Mouse (Mus musculus) lung, postnatal 0 days (tissue): ENCODE data around the gene Cldn11.

Source experiments
- CTCF ChIP-seq: IDR thresholded peaks from 2 replicates; pipeline ENCODE4 v1.5.1; 2016; ENCODE audit warnings: antibody characterized with exemption, mild to moderate bottlenecking
- EP300 ChIP-seq: IDR thresholded peaks from 2 replicates; pipeline ENCODE4 v1.6.1; 2016; ENCODE audit warnings: antibody characterized with exemption, mild to moderate bottlenecking, control low read depth

GRCm38 (mm10) chr3:31162860-31163259 lies 13.1 kb downstream of the Cldn11 start:
- TF ChIP-seq CTCF (no peak), EP300 (no peak)
